Mouse (Mus musculus): ENCODE measurements at regions not wholly inside any gene's neighbourhood (a gene's known extent, or its start where the extent isn't known, plus 50 kb on each side); places are given as distances from the start of the nearest gene placed in this dataset.

DNA sequence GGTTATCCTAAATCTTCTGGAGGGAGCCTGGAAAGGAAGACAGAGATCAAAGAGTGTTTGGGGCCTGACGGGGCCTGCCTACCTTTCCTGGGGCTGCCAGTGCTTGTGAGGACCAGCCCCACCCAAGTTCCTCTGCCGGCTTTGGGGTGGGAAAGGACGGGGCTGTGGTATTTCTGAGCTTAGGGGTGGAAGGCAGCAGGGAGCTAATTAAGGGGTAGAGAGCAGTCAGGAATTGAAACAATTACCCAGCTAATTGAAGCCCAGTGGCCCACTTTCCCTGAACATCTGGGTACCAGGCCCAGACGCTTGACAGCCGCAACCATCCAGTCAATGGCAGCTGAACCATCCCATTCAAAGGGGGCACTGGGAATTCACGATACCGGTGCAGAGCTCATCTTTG, 101.2 kb upstream of the Mycn start:
- DNase-seq (ENCODE audit: extremely low spot score): no peak

GRCm38 (mm10) chr12:13035108-13035741, 93.5 kb upstream of the Mycn start:
- DNase-seq (ENCODE audit: extremely low spot score): no peak

DNA sequence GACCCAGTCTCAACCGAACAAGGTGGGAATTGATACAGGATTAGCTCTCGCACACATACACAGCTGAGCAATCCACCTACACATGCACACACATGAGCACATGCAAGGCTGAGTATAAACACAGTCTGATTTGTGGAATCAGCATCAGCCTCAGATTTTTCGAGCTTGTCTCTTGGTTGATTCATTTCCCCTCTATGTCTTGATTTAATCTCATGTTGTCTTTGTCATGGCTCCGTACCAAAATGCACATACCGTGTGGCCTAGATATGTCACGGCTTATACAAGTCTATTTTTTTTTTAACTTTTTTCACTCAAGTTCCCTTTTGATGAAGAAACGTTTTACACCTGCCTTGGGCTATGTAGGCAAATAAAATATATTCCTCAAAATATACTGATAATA, 88.6 kb upstream of the Mycn start:
- DNase-seq (ENCODE audit: extremely low spot score): no peak

GRCm38 (mm10) chr12:13028086-13028485, 86.4 kb upstream of the Mycn start:
- peak; percentile 32 for DNase-seq (ENCODE audit: extremely low spot score)

DNA sequence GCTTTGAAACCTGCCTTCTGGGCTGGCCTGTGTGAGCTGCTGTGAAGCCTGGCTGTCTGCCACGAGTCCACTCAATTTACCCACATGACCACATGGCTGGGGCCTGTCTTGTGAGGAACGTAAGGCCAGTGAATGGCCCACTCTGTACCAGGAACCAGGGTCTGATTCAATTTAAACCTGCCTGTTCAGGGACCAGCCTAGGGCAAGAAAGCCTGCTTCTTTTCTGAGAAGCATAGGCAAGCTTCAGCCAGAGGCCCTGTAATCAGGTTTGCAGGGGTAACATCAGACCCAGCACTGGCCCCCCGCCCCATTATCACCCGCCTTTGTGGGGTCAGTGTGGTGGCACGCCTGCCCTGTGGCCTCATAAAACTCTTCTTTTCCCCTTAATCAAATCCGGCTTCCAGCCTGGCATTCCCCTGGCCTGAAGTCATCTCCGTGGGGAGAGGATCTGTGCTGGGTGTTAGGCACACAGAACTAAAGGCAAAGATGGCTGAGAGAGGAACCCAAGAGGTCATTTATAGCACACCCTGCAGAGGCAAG, 84.4 kb upstream of the Mycn start:
- DNase-seq (ENCODE audit: extremely low spot score): no peak

- DNase-seq (ENCODE audit: extremely low spot score): no peak
Observed at GRCm38 (mm10) chr12:13024215-13024841, 82.6 kb upstream of the Mycn start.

DNA sequence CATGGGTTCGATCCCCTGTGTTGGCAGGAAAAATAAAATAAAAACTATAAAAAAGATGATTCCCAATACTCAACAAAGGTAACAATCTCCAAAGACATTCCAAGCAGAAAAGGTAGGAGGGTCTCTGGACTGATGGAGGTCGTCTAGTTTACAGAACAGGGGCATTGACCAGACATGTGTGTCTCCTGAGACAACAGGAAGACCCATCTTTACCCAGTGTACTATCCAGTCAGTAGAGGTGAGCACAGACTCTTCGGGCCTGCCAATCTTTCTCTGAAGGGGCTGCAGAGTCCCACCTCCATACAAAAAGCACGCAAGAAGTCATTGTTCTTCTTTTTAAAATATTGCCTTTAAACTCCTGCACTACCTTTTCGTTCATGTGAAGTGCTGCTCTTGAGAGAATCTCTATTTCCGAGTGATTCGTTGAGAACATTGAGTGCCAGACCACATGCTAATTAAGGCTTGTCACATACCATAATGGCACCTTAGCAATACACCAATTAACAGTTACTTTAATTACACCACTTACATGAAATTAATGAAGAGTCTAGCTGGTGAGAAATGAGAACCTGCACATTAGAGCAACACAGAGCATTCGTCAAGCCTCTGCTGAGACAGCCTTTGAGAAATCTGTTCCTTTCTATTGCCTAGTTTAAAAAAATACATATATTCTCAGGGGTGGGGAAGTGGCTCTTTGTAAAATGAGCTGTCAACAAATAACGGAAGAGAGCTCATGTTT, 69.5 kb upstream of the Mycn start:
- DNase-seq (ENCODE audit: extremely low spot score): no peak

DNA sequence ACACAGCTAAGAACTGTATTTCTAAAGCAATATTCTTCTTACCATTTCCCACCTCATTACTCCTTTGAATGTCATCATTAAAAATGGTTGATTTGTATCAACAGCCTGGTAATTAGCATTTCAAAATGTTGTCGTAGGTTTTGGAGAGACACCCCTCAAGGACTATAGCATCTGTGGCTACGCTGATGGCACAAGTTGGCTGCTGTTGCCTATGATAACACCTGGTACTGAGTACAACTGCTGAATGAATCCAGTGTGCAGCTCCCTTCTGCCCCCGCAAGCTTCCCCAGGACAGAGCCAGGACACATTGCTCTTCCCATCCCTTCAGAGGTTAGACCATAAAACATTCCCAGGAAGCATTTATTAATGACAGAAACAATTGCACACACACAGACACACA, 68.7 kb upstream of the Mycn start:
- no peak for DNase-seq (ENCODE audit: extremely low spot score)

- DNase-seq (ENCODE audit: extremely low spot score): peak; percentile 56
Observed at GRCm38 (mm10) chr12:13009470-13009869, 67.8 kb upstream of the Mycn start.

DNA sequence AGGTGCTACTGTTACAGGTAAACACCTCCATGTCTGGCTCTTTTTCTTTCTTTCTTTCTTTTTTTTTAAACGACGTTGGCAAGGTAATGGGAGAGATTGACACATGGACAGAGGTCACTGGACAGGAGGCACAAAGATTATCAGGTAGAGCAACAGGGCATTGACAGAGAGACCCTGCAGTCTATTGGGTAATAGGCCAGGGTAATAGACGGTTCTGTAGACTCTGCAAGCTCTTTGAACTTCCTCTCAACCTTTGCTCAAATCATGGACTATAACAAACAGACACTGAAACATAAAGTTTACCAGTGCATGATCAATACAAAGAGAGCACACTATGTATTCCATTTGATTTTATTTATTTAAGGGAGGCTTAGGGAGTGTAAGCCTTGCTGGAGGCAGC, 61.0 kb upstream of the Mycn start:
- no peak for DNase-seq (ENCODE audit: extremely low spot score)

GRCm38 (mm10) chr12:13002069-13002590, 60.4 kb upstream of the Mycn start:
- DNase-seq (ENCODE audit: extremely low spot score): no peak

DNA sequence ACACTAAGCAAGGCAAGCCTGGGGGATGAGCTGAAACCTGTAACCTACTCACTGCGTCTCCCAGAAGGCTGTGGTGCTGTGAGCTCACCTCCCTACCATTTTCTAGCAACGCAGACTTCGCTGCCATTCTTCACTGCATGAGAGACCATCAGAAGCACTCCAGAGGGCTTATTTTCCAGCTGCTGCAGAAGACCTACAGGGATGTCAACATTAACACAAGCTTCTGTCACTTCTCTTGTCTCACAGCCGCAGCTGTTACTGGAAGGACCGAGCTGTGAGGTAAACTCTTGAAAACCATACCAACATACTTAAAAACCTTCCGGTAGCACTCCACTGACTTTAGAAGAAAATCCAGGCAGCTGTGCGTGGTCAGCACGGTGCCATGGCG, 54.3 kb upstream of the Mycn start:
- no peak for DNase-seq (ENCODE audit: extremely low spot score)

DNA sequence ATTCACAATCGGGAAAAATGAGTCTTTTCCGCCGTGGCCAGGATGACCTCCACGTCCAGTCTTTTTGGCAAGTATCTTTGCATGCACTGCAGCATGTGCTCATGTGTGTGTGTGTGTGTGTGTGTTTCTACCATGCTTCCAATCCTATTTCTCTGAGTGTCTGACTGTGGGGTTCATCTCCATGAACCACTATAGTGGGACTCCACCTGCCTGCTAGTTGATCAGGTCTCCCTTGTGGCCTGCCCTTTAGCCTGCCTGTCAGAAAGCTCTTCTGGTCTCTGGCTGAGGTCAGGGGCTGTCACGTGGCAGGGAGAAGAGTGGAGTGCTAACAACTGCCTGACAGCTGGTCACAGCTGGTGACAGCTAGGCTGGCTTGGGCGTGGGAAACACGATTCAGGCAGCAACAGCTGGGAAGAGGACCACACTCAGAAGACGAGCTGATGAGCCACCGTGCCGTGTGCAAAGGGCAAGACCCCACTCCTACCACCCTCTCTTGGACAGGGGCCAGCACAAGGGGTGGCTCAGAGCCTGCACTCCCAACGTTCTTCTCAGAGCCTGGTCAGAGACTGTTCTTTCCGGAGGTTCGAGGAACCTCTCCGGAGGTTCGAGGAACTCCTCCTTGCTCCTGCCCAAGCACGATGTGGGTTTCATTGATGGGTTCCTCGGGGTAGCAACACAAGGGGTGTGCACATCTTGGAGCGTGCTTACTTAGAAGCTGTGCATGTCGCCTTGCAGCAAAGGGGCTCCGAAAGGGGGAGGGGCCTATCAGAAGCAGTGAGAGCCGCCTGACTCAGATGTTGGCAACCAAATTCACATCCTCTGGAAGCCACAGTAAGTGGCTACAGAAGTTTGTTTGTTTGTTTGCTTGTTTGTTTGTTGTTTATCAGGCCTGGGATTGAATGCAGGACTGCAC, 53.6 kb upstream of the Mycn start:
- peak; percentile 52 for DNase-seq (ENCODE audit: extremely low spot score)

DNA sequence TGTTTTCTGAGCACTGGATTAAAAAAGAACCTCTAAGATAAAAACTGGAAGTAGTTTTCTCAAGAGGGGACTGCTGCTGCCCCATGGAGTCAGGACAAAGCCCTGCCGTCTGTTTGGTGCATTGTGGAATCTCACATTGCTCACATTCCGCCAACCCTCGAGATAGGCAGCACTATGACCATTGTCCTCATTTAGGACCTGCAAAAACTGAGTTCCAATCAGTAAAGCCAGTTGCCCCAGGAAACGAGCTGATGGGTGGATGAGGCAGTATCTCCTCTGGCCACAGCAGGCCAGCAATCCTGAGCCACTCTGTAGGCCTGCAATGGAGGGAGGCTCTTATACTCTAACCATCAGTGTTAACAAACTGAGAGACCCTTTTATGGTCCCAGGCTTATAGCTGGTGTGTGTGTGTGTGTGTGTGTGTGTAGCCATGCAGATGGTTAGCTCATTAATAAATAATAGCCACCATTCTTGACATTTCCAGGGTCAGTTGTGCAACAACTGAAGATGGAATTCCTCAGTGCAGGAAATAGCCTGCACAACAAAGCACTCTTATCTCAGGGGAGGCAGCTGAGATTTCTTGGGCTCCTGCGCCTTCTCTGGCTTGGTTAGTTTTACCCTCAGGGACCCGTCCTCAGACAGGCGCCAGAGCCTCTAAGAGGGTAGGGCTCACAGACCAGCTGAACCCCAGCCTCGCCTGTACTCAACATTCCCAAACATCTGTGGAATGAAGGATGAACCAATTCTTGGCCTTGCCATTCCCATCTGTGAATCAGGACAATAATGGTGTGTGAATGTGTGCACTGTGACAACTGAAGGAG, 52.4 kb upstream of the Mycn start:
- DNase-seq (ENCODE audit: extremely low spot score): peak; percentile 56
